8 mouse cellular contexts compared by ENCODE assay signal in genomic region chr15:81523169-81523871, GRCm38 (mm10). TPM values are rescaled to one million over a fixed set of nuclear protein-coding genes. Genes with fewer than 3 reads are reported as not detected.
DNase-seq lines count a peak whose midpoint lies in the region; ATAC-seq and TF ChIP-seq lines count a peak whose summit lies in the region.

No protein-coding gene starts in this region.

- intact Hi-C loops in heart, postnatal 14 days (cut with DNase I): loop anchor here (2.0 to 5.0 kb wide), 2 partner anchors 56 to 61 kb away; partner anchors contain the start of genes Ep300 and Rbx1

- no peak for TF ChIP-seq CTCF in E14TG2a.4 (conservative IDR thresholded peaks at IDR 0.05; ENCODE audit: low read length)

- no peaks in the 10 kb centered on the region for H3K27me3 ChIP-seq in E14TG2a.4 (ENCODE audit: insufficient read depth, low read length)
- no peaks in the 10 kb centered on the region; the same call in 1 of the 2 replicates for H3K27me3 ChIP-seq in forebrain, embryonic 13.5 days
- no peaks in the 10 kb centered on the region; the same call in 1 of the 2 replicates for H3K27me3 ChIP-seq in neural tube, embryonic 15.5 days (replicated peaks)

- no peaks in the 10 kb centered on the region for H3K9me3 ChIP-seq in E14TG2a.4 (ENCODE audit: low read length)
- H3K9me3 ChIP-seq in forebrain, embryonic 13.5 days (replicated peaks): no peaks in the 10 kb centered on the region
- H3K9me3 ChIP-seq in neural tube, embryonic 15.5 days (replicated peaks): no peaks in the 10 kb centered on the region

- DNase-seq in c-Kit-positive CD71-positive TER-119-positive erythroid progenitor cells, embryonic 14.5 days (ENCODE audit: low spot score): peak; percentile 82
- peak; percentile 93 to 96 for DNase-seq in heart, postnatal 14 days
- peak; percentile 91 for DNase-seq in layer of hippocampus, adult 11-12 months (ENCODE audit: low spot score)
- peak; percentile 97 to 98 for DNase-seq in lung, adult 18-20 months
- peak; percentile 94 for DNase-seq in testis, postnatal 14 days (ENCODE audit: low spot score)

- peaks cover 61% of the 10 kb centered on the region for H3K4me1 ChIP-seq in E14TG2a.4 (replicated peaks; ENCODE audit: low read depth, low read length)
- H3K4me1 ChIP-seq in forebrain, embryonic 13.5 days: peaks cover 16% of the 10 kb centered on the region
- peaks cover 16% of the 10 kb centered on the region for H3K4me1 ChIP-seq in neural tube, embryonic 15.5 days

- WGBS in forebrain, embryonic 13.5 days: under 1% methylated on average over 41 of the region's 41 CpGs
- WGBS in neural tube, embryonic 15.5 days: under 1% methylated on average over 39 of the region's 41 CpGs

- H3K36me3 ChIP-seq in E14TG2a.4 (ENCODE audit: insufficient read depth, low read length): no peaks in the 10 kb centered on the region
- H3K36me3 ChIP-seq in forebrain, embryonic 13.5 days (ENCODE audit: poor library complexity, severe bottlenecking): no peaks in the 10 kb centered on the region
- H3K36me3 ChIP-seq in neural tube, embryonic 15.5 days: no peaks in the 10 kb centered on the region

- H3K9ac ChIP-seq in forebrain, embryonic 13.5 days: peak overlapping the region; percentile 76
- peak overlapping the region; percentile 74 for H3K9ac ChIP-seq in neural tube, embryonic 15.5 days (replicated peaks)

- peak; percentile 97 for ATAC-seq in forebrain, embryonic 13.5 days
- ATAC-seq in neural tube, embryonic 15.5 days (ENCODE audit: low FRiP score): peak; percentile 97

- peak overlapping the region; percentile 83 for H3K4me3 ChIP-seq in E14TG2a.4 (replicated peaks; ENCODE audit: low read length)
- H3K4me3 ChIP-seq in forebrain, embryonic 13.5 days: peak overlapping the region; percentile 59
- peak overlapping the region; percentile 60 for H3K4me3 ChIP-seq in neural tube, embryonic 15.5 days (replicated peaks)

- peak overlapping the region; percentile 62 for H3K27ac ChIP-seq in forebrain, embryonic 13.5 days
- peak overlapping the region; percentile 91 for H3K27ac ChIP-seq in neural tube, embryonic 15.5 days (replicated peaks)

- H3K4me2 ChIP-seq in forebrain, embryonic 13.5 days: peak overlapping the region; percentile 95
- peak overlapping the region; percentile 94 for H3K4me2 ChIP-seq in neural tube, embryonic 15.5 days

RNA-seq across cellular contexts. Expression of gene Rbx1, which starts 57.2 kb away (rescaled TPM):
- polyA plus RNA-seq in forebrain, embryonic 13.5 days (2015; fragmentation: Nextera tagmentation; extraction: Ambion mirVana): 581 and 625 TPM in 2 replicates
- total RNA-seq in heart, postnatal 14 days (2021): 100 to 1,000 TPM; 120 to 130 TPM
- polyA plus RNA-seq in neural tube, embryonic 15.5 days (2015; fragmentation: Nextera tagmentation; extraction: Ambion mirVana): 407 and 418 TPM in 2 replicates

Comparison
In these comparisons a context has a peak if more than half of its experiments do, and no peak if none do; other contexts are left out.
1. Peak in every context shown above with its lines: DNase-seq, ATAC-seq, H3K4me3 ChIP-seq and H3K27ac ChIP-seq.